Mouse (Mus musculus) A20 (cell line): Measurements from ENCODE around the gene Adat3.
"Not testable (repeated sequence)": the region's sequence is repeated elsewhere in the genome, so short reads cannot be mapped to it uniquely, and the experiment has no call there.

Experiments
- DNase-seq: peaks from one replicate; pipeline ENCODE4 v3.0.0-alpha.2; 2011; ENCODE audit warnings: low read depth, low spot score

Adat3 gene

DNA sequence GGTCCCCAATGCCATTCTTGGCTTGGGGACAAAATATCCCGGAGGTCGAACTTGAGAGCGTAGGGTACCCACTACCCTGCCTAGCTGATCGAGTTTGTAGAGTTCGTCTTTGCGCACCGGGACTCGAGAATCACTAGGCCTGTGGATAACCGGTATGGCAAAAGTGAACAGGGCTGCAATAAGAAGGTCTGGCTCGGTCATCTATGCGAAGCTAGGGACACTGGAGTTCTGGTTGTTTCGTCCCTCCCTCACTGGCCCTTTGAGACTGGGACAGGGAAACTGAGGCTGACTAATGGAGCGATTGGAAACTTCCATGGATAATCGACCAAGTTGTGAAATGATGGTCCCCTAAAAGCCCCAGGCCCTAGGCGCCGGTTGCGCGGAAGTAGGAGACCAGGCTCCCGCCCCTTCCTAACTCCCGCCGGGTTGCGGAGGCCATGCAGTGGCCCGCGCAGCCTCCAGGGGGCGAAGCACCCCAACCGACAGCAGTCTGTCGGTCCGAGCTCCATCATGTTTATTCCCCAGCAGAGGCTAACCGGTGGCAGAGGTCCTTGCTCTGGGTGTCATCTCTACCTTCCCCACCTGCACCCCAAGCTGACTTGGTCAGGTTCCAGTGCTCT lies 24.4 kb upstream of the Adat3 start:
- peak; percentile 96 for DNase-seq

DNA sequence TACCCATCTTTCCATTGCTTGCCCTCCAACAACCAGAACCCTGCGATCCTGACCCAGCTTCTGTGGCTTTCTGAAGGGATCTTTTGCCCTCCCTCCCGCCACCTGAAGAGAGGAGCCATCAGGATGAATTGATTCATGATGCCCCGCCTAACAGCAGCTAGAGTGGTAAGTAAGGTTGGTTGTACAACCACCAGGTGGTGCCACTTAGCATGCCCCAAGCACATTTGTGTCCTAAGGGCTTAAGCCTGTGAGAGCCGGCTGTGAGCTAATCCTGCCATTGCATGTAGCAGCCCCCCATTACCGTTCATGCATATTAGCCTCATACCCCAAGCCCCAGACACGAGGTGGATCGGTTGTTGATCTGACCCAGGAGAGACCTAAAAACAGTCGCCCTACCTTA lies 23.8 kb upstream of the Adat3 start:
- peak; percentile 94 for DNase-seq

DNA sequence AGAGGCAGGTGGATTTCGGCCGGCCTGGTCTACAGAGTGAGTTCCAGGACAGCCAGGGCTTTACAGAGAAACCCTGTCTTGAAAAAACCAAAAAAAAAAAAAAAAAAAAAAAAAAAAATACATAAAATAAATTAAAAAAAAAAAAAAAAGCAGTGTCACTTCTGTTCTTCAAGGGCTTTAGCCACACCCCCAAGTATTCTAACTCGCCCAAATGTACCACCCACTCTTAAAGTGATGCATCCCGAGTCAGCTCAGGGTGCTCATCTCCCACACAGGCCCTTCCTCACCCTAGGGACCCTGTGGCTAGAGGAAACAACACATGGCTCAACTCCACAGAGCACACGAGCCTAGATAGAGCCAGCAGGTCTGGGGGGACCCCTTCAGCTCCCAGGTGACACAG lies 19.6 kb upstream of the Adat3 start:
- DNase-seq = no peak

DNA sequence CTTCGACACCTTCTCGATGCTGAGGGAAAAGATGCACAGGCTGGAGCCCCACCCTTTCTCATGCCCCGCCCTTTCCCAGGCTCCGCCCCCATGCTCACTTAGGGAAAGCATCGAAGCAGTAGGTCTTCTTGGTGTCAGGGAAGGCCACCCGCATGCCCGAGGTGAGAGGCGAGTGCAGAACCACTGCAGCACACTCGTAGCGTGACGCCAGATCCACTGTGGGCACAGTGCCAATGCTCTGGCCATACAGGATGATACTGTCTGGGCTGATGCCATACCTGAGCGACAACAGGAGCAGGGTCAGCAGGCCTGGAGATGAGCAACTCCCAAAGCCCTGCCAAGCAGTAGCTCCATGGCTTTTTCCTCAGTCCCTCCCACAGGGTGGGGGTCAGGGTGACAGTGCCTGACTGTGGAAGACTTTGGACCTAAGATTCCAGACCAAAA lies 18.6 kb upstream of the Adat3 start:
- no peak for DNase-seq

DNA sequence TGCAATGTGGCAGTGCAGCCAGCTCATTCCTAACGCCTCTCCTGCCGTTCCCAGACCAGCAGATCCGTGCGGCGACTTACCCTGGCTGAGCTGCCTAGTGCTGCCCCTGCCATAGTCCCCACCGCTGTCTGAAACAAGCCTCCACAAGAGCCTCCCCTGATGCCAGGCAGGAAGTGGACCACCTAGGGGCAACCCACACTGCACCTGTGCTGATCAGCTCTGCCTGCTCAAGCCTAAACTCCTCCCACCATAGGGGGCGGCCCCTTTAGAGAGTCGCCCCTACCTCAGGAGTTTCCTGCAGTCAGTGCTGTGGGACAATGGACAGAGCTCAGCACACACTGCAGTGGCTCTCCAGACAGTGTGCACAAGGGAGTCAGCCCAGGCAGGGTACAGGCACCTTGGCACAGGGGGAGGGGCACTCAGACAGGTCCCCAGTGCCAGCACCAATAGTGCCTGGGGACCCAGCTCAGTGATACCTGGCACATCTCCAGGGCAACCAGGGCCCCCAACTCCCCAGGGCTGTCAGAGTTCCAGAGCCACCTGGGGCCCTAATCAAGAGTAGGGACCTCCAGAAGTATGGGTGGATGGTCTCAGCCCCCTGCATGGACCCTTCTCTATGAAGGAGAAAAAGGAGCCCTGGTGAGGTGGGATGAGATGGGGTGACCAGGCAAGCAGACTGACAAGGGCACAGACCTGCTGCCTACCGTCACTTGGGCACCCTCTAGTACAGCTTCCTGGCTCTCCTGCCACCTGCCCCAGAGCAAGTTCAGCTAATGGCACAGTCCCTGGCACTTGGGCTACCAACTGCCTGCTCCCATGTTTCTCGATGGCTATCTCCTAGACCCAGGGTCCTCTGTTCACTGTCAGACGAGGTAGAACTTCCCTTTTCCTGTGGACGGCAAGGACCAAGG lies 17.8 kb upstream of the Adat3 start:
- peak; percentile 47 for DNase-seq

DNA sequence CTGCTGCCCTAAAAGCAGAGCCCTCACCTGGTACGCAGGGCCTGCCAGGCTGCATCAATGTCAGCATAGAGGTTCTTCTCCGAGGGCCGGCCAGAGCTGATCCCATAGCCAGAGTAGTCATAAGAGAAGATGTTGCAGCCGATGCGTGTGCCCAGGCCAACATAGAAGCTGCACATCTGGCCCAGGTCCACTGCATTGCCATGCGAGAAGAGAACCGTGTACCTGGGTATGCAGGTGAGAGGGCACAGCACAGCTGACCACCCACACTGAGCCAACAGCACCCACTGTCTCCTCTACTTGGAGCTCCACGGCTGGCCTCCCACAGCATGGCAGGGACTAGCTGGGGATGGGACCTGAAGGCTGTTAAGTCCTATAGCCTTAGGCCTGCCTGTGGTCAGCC lies 17.1 kb upstream of the Adat3 start:
- DNase-seq = no peak

DNA sequence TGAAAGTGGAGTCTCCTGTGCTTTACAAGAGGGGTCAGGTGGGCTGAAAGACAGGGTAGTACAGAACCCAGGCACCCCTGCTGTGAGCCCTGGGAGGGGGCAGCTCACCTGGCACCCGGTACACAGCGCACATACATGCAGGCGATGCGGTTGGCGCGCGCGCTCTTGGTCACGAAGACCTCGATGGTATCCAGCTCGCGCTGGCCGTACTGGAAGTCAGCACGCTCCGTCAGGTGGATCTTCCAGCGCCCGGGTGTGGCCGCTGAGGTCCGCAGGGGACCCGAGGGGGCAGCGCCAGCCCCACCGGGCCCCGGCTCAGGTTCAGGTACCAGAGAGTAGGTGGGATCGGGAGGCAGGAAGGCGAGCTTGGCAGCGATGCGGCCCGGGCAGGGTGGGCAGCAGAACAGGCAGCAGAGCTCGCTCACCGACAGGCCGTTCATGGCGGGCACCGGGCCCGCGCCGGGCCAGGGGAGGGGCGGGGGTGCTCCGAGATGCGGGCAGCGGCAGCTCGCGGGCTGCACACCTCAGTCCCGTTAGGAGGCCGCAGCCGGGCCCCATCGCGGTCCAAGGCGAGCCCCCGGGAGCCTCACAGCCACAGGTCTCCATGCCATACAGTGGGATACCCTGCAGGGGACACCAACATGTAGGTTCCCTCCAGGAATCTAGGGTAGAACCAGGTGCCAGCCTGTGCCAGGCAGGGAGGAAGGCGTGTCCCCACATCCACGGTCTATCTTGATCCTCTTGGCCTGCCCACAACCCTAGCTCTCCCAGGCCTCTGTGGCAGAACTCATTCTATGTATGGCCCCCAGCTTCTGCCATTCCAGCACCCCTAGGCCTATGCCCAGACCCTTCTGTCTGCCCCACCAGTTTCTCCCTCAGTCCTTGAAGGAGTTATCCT lies 16.0 kb upstream of the Adat3 start:
- DNase-seq = no peak

DNA sequence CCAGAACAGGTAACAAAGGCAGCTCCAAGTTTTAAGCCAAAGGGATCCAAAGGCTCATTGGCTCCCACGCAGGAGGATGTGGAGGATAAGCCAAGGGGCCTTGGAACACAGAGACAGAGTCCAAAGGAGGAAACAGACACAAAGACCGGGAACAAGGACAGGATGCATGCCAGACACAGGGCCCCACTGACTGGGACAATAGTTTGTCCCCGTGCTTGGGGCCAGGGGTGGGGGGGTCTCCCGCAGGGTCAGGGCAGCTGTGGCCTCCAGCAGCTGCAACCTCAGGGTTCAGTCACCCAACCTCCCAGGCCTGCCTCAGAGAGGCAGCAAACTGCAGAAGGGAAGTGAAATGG lies 15.4 kb upstream of the Adat3 start:
- peak; percentile 67 for DNase-seq

DNA sequence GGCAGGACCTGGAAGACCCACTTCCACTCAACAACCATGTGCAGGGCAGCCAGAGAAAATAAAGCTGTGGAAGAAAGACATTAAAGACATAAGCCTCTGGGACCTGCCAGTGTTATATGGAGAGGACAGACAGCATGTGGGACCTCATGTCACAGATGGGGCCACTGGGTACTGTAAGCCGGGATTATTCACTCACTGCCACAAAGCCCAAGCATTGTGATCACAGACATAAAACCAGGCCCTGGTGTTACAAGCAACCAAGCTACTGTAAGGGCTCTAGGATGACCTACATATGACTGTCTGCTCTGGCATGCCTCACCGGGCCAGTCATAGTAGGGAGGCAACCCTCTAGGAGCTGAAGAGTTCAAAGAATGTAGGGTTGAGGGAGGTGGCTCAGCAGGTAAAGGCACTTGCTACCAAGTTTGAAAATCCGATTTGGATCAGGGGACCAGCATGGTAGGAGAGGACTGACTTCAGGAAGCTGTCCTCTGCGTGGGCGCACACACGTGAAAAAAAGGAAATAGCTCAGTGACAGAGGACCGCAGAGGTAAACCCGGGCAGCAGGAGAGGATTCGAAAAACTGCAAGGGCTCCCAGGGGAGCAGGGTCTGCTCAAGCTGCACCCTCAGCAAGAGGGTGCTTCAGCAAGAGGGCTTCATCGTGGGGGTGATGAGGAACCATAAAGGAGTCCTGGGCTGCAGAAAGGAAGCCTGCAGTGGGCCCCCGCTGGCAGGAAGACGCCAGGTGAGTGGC lies 13.4 kb upstream of the Adat3 start:
- peak; percentile 61 for DNase-seq

DNA sequence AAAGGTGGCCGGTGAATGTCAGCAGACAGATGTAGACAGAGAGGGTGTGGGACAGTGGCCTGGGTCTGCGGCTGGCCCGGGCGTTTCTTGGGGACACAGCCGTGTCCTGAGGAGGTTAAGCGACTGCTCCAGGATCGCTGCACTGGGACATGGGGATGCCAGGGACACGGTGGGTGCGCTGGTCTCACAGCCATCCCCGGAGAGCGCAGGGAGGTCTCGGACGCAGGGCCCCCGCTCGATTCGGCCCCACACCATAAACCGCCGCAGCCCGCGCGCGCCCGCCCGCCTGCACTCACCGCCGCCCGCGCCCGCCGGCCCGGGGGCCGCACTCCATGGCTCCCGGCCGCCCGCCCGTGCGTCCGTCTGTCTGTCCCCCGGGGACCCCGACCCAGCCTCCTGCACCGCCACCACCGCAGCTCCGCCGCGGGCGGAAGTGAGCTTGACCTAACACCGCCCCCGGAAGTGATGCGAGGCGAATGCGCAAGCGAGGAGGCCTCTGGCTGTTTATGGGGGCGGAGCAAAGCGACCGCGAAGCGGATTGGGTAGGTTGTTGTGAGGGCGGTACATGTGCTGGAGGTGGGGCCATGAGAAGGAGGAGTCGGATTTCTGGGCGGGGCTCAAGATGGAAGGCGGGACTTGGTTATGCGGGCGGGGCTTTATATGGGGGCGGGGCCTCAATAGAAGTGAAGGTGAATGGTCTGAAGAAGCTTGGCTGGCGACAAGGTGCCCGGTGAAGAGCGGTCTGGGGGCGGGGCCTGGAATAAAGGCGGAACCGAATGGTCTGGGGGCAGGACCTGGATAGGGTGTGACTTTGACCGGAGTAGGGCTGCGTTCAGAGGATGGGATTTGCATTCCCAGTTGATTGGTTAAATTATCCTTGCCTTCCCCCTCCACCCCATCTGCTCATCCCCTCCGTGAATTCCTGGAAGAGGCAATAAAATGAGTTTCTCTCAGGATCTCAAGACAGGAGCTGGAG lies 12.5 kb upstream of the Adat3 start, which contains the start of gene Abhd17a:
Abhd17a (minus strand) TSS at position 463 of the 976 bp plus-strand sequence.
- DNase-seq = peak; percentile 100

DNA sequence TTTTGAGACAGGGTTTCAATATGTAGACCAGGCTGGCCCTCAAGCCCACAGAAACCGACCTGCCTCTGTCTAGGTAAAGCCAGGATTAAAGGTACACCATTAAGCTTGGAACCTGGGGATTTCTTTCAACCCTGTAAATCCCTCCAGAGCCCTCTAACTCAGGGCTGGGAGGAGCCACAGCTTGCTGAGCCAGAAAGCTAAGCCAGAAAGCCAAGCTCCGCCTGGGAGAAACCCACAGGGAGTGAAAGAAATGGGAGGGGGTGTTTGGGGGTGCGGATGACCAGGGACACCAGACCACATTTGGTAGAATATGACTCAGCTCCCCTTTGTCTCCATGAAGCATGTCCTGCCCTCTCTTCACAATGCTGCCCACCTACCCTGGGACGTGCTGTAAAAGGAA lies 6.4 kb upstream of the Adat3 start:
- DNase-seq = no peak

DNA sequence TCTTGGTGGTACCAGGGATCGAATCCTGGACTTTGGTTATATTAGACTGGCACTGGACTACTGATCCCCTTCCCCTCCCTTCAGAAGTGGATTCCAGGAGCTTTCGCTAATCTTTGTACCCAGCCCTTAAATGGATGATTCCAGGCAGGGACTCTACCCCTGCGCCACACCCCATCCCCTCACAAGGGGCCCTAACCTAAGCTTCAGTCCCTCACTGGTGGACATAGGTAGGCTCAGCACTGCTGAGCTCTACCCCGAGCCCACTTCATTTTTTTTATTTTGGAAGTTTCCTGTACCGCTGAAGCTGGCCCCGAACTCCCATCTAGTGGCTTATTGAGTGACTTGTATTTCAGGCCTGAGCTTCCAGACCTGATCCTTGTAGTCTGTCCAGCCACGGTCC lies 684 bp downstream of the Adat3 start:
- DNase-seq = no peak

DNA sequence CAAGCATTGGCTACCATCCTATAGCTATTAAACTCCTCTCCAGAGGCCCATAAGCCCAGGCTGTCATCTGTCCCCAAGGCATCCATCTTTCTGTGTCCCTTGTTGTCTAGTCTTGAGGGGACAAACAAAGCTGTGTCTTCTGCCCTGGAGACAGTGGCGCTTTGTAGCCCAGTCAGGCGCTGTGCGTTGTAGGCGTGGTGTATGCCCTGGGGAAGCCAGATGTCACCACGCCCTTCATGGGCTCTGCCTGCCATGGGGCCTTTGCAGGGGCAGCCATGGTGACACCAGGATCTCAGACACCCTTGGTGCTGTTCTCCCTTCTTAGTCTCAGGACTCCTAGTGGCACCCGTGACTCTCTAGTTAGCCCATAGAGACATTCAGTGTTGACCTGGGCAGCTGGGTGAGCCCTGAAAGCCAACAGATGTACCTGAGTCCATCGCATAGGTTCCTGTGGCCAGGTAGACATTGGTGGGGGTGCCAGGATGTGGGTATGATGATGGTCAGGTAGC lies 1.4 kb downstream of the Adat3 start:
- no peak for DNase-seq

DNA sequence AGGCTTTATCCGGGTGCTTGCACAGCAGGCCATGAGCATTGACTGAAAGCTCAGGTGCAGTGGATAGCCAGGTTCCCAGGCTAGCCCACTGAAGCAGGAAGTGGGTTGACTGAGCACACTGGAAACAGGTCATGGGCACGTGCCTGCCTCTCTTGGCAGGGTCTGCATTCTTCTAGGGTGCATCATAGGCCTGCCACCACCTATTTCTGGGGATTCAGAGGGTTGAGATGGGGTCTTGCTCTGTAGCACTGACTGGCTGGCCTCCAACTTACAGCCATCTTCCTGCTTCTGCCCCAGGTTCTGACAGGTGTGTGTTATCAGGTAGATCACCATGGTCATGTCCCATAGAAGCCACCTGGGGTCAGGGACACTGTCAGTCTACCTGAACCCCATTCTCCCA lies 2.3 kb downstream of the Adat3 start:
- DNase-seq = no peak

DNA sequence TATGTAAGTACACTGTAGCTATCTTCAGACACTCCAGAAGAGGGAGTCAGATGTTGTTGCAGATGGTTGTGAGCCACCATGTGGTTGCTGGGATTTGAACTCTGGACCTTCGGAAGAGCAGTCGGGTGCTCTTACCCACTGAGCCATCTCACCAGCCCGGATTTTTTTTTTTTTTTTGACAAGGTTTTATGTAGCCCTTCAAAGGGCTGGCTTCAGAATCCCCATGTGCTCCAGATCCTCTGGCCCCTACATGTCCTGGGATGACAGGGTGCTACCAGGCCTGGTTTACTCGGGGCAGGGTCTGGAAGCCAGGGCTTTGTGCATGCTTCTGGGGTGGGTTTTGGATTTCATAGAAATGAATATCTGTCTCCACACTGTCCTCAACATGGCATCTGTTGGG lies 3.0 kb downstream of the Adat3 start, which contains the start of gene Gm49322:
Gm49322 (plus strand) TSS at position 301 of the 400 bp plus-strand sequence.
- DNase-seq = not testable (repeated sequence)

DNA sequence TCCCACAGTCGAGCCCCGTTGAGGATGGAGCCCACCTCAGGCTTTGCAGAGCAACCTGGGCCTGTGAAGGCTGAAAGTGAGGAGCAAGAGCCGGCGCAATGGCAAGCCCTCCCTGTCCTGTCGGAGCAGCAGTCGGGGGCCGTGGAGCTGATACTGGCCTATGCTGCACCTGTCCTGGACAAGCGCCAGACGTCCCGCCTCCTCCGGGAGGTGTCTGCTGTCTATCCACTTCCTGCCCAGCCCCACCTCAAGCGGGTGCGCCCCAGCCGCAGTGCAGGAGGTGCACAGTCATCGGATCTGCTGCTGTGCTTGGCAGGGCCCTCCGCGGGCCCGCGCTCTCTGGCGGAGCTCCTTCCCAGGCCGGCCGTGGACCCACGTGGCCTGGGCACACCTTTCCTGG lies 3.6 kb downstream of the Adat3 start:
- DNase-seq = no peak

DNA sequence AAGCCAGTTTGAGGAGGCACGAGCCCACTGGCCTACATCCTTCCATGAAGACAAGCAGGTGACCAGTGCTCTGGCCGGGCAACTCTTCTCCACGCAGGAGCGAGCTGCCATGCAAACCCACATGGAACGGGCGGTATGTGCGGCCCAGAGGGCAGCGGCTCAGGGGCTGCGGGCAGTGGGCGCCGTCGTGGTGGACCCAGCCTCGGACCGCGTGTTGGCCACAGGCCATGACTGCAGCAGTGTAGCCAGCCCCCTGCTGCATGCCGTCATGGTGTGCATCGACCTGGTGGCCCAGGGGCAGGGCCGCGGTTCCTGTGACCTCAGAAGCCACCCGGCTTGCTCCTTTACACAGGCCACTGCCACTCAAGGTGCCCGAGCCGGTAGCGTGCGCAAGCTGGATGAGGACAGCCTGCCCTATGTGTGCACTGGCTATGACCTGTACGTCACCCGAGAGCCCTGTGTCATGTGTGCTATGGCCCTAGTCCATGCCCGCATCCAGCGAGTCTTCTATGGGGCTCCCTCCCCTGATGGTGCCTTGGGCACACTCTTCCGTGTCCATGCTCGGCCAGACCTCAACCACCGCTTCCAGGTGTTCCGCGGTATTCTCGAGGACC lies 4.2 kb downstream of the Adat3 start:
- DNase-seq = no peak

DNA sequence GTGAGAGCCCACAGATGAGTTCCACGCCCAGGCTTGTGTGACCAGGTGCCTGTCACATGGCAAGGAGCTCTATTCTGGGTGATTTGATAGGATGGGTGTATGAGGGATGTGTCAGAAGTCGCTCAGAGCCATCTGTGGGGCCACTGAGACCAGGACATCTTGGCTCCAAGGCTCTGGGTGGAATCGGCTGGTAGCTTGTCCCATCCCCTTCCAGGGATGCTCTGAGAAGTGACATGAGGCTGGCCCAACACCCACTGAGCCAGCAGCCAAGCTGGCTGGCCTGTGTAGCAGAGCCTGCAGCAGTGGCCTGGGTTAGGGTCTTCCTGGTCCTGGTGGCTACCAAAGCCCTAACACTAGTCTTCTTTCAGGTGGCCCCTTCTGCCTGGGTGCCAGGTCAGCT lies 5.8 kb downstream of the Adat3 start:
- no peak for DNase-seq

DNA sequence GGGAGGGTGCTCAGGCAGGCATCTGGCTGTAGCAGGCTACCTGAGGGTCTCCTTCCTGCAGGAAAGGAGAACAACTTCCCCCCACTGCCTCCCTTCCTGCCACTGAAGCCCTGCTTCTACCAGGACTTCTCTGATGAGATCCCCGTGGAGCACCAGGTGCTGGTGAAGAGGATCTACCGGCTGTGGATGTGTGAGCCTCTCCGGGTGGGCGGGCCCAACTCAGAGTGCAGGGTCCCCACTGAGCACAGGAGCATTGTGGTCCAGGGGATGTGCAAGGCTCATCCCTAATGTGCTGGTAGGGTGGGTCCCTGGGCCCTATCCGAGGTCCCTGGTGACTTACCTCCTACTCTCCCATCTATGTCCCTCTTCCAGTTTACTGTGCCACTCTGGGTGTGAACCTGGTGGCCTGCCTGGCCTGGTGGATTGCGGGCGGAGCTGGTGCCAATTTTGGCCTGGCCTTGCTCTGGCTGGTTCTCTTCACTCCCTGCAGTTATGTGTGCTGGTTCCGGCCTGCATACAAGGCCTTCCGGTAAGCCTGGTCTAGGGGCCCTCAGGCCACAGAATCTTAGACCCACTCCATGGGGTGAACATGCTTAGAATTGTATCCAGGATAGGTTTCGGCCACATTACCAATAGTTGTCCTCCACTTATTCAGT lies 6.7 kb downstream of the Adat3 start:
- no peak for DNase-seq
